ENCODE assay signal across 9 mouse cellular contexts in the genomic region with DNA sequence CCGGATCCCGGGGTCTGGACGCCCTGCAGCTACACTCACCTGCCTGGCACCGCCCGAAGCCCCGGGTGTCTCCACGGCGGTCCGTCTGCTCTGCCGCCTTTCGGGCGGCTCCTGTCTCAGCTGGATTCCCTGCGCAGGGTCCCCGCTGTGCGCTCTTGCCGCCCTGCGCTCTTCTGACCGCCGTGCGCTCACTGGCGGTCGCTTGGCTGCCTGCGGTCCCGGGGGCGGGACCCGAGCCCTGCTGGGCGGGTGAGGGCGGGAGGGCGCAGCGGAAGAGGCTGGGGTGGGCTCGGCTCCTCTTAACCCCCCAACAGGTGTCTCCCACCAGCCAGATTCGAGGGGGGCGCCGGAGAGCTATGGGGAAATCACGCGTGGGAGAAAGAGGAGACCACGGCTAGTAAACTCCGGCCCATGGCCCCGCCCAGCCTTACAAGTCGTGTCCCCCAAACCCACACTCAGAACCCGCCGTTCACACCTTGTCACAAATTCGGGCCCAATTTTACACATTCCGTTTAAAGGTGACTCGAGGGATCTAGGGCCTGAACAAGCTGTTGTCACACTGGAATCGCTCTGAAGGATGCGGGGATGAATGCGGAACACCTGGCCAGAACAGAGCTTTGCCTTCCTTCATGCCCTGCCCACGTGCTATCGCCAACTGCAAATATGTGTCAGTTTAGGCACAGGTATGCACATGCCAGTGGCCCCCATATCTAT. TPM values are rescaled to one million over a fixed set of nuclear protein-coding genes. Genes with fewer than 3 reads are reported as not detected.
DNase-seq lines count a peak whose midpoint lies in the region; ATAC-seq and TF ChIP-seq lines count a peak whose summit lies in the region.
"Had no signal": no experiment of that assay in that cellular context is flagged by ENCODE, and none has a peak within 500 bp of the region (broad histone marks: within the 10 kb centered on the region; RNA-seq: fewer than 3 reads in every experiment).

A gene (minus strand): TSS at position 91 of the 714 bp plus-strand sequence.

- DNase-seq in lung, postnatal 10 days: no peak
- no peak for DNase-seq in limb, embryonic 14.5 days (ENCODE audit: low spot score)
- DNase-seq in right cerebral cortex, adult 18-20 months: no peak
- no peak for DNase-seq in right cerebral cortex, postnatal 4 days
- DNase-seq in right cerebral cortex, postnatal 25 days: no peak

- TF ChIP-seq CTCF in small intestine, adult 2 months (IDR thresholded peaks at IDR 0.05; ENCODE audit: extremely low read depth, insufficient read length, insufficient replicate concordance, low read depth, low read length): no peak

- no peaks in the 10 kb centered on the region for H3K36me3 ChIP-seq in lung, embryonic 15.5 days
- H3K36me3 ChIP-seq in embryonic facial prominence, embryonic 15.5 days: no peaks in the 10 kb centered on the region
- no peaks in the 10 kb centered on the region for H3K36me3 ChIP-seq in limb, embryonic 14.5 days (ENCODE audit: control insufficient read depth, insufficient read depth, low read length)
- H3K36me3 ChIP-seq in small intestine, adult 2 months (ENCODE audit: control insufficient read depth, insufficient read depth, low read length): no peaks in the 10 kb centered on the region

- H3K4me1 ChIP-seq in lung, embryonic 15.5 days: peaks cover 9% of the 10 kb centered on the region
- peaks cover 10% of the 10 kb centered on the region for H3K4me1 ChIP-seq in embryonic facial prominence, embryonic 15.5 days
- 0 out of 2 replicates have a peak, but pooled peaks cover 4% of the 10 kb centered on the region for H3K4me1 ChIP-seq in limb, embryonic 14.5 days (ENCODE audit: control insufficient read depth, insufficient read depth, low read length)
- H3K4me1 ChIP-seq in small intestine, adult 2 months (ENCODE audit: control insufficient read depth, insufficient read depth, insufficient read length, low read length): peaks cover 4% of the 10 kb centered on the region

- peak; percentile 57 for ATAC-seq in lung, embryonic 15.5 days (ENCODE audit: borderline replicate concordance, extremely low read depth, low FRiP score, low TSS enrichment)
- peak; percentile 45 for ATAC-seq in embryonic facial prominence, embryonic 15.5 days (ENCODE audit: insufficient number of reproducible peaks, low FRiP score, low TSS enrichment, low read depth)
- ATAC-seq in limb, embryonic 14.5 days (ENCODE audit: low FRiP score, low read depth): no peak

- H3K9me3 ChIP-seq in lung, embryonic 15.5 days: no peaks in the 10 kb centered on the region
- H3K9me3 ChIP-seq in embryonic facial prominence, embryonic 15.5 days (replicated peaks): no peaks in the 10 kb centered on the region
- no peaks in the 10 kb centered on the region for H3K9me3 ChIP-seq in limb, embryonic 14.5 days (ENCODE audit: control insufficient read depth, low read length)

- peak within 1 kb of the TSS; percentile 66 for H3K4me2 ChIP-seq in lung, embryonic 15.5 days
- peak within 1 kb of the TSS; percentile 71 for H3K4me2 ChIP-seq in embryonic facial prominence, embryonic 15.5 days (replicated peaks)
- peak within 1 kb of the TSS; percentile 56 for H3K4me2 ChIP-seq in limb, embryonic 14.5 days (replicated peaks; ENCODE audit: low read depth, low read length, severe bottlenecking)

- under 1% methylated on average over 49 of the region's 50 CpGs for WGBS in lung, embryonic 15.5 days
- 2% methylated on average over 50 of the region's 50 CpGs for WGBS in embryonic facial prominence, embryonic 15.5 days
- WGBS in limb, embryonic 14.5 days: under 1% methylated on average over 30 of the region's 50 CpGs
- 2% methylated on average over 50 of the region's 50 CpGs for WGBS in small intestine, adult 2 months

- H3K9ac ChIP-seq in lung, embryonic 15.5 days: 0 out of 2 replicates have a peak within 1 kb of the TSS, but pooled peaks have one; percentile 7
- H3K9ac ChIP-seq in embryonic facial prominence, embryonic 15.5 days: no peak within 1 kb of the TSS
- 0 out of 2 replicates have a peak within 1 kb of the TSS, but pooled peaks have one; percentile 32 for H3K9ac ChIP-seq in limb, embryonic 14.5 days (ENCODE audit: low read depth, low read length, severe bottlenecking)

- peak within 1 kb of the TSS; percentile 28 for H3K4me3 ChIP-seq in lung, embryonic 15.5 days
- H3K4me3 ChIP-seq in embryonic facial prominence, embryonic 15.5 days (replicated peaks): peak within 1 kb of the TSS; percentile 38
- H3K4me3 ChIP-seq in limb, embryonic 14.5 days (replicated peaks; ENCODE audit: low read length): peak within 1 kb of the TSS; percentile 36
- H3K4me3 ChIP-seq in small intestine, adult 2 months (ENCODE audit: low read depth, low read length): peak within 1 kb of the TSS; percentile 45
- H3K4me3 ChIP-seq: erythroblast, embryonic 14.5 days had no signal

- no peak within 1 kb of the TSS for H3K27ac ChIP-seq in lung, embryonic 15.5 days
- H3K27ac ChIP-seq in embryonic facial prominence, embryonic 15.5 days (replicated peaks): no peak within 1 kb of the TSS
- no peak within 1 kb of the TSS for H3K27ac ChIP-seq in limb, embryonic 14.5 days (replicated peaks; ENCODE audit: low read depth, low read length)
- H3K27ac ChIP-seq in small intestine, adult 2 months (ENCODE audit: insufficient read depth, low read depth, low read length): no peak within 1 kb of the TSS

- TF ChIP-seq POLR2A in limb, embryonic 14.5 days (IDR thresholded peaks at IDR 0.05; ENCODE audit: borderline replicate concordance, extremely low read depth, insufficient read depth, insufficient read length): no peak
- no peak for TF ChIP-seq POLR2A in small intestine, adult 2 months (IDR thresholded peaks at IDR 0.05; ENCODE audit: low read depth, low read length)

- H3K27me3 ChIP-seq in lung, embryonic 15.5 days: peaks cover 74% of the 10 kb centered on the region
- H3K27me3 ChIP-seq in embryonic facial prominence, embryonic 15.5 days: peaks cover 65% of the 10 kb centered on the region
- H3K27me3 ChIP-seq in limb, embryonic 14.5 days (ENCODE audit: control insufficient read depth, insufficient read depth, low read length): peaks cover 64% of the 10 kb centered on the region
- H3K27me3 ChIP-seq in small intestine, adult 2 months (ENCODE audit: control insufficient read depth, insufficient read depth, low read length): peaks cover 44% of the 10 kb centered on the region

RNA-seq across cellular contexts. Expression of the gene that starts here (rescaled TPM):
- not detected in 2 replicates for polyA plus RNA-seq in lung, embryonic 15.5 days (2015; fragmentation: Nextera tagmentation; extraction: Ambion mirVana)
- polyA plus RNA-seq in embryonic facial prominence, embryonic 15.5 days (2015; fragmentation: Nextera tagmentation; extraction: Ambion mirVana): 0.12 and 0.16 TPM in 2 replicates
- 0.09 and 0.20 TPM in 2 replicates for polyA plus RNA-seq in limb, embryonic 14.5 days (2012; rRNA removed)
- 0.29 TPM in 1 of 2 replicates, not detected in the other for polyA plus RNA-seq in limb, embryonic 14.5 days (2014; fragmentation: Nextera tagmentation; extraction: Ambion mirVana)
- 0.09 TPM in 1 of 2 replicates, not detected in the other for polyA plus RNA-seq in small intestine, adult 2 months (2012; rRNA removed)
- polyA plus RNA-seq: erythroblast, embryonic 14.5 days had no signal

Comparison
In these comparisons a context has a peak if more than half of its experiments do, and no peak if none do; other contexts are left out.
1. Peak in ATAC-seq, H3K4me3 ChIP-seq, H3K9ac ChIP-seq and H3K4me2 ChIP-seq in lung, embryonic 15.5 days; RNA of the gene not detected or under 1 TPM.
2. Peak in ATAC-seq, H3K4me3 ChIP-seq and H3K4me2 ChIP-seq in embryonic facial prominence, embryonic 15.5 days; RNA of the gene not detected or under 1 TPM.